Mouse (Mus musculus): ENCODE data around the gene Mapkapk2.

Gene Mapkapk2

GRCm38 (mm10) chr1:131020425-131021310 lies 77.0 kb downstream of the Mapkapk2 start:
- no peak for DNase-seq (ENCODE audit: low spot score)

GRCm38 (mm10) chr1:131019492-131020098 lies 78.0 kb downstream of the Mapkapk2 start, which contains the start of gene Il10:
TSS of gene Il10 (plus strand) at chr1:131019845.
- no peak for DNase-seq (ENCODE audit: low spot score)

GRCm38 (mm10) chr1:131015879-131016278 lies 81.7 kb downstream of the Mapkapk2 start:
- no peak for DNase-seq (ENCODE audit: low spot score)

GRCm38 (mm10) chr1:131015281-131015680 lies 82.3 kb downstream of the Mapkapk2 start:
- no peak for DNase-seq (ENCODE audit: low spot score)

DNA sequence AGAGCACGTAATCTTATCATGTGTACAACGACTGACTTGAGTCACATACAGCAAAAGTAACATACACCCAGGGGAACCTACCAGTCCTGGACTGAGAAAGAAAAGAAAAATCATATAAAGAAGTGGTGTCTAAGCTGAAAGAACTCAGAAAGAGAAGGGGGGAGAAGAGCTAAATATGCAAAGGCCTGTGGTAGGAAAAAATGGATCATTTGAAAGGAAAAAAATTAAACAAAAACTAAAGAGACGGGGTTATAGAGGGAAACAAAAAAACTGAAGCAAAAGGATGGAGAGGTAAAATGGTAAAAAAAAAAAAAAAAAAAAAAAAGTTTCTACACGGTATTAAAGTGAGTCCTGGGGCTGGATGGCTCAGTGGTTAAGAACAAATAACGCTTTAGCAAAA lies 83.7 kb downstream of the Mapkapk2 start:
- no peak for DNase-seq (ENCODE audit: low spot score)

DNA sequence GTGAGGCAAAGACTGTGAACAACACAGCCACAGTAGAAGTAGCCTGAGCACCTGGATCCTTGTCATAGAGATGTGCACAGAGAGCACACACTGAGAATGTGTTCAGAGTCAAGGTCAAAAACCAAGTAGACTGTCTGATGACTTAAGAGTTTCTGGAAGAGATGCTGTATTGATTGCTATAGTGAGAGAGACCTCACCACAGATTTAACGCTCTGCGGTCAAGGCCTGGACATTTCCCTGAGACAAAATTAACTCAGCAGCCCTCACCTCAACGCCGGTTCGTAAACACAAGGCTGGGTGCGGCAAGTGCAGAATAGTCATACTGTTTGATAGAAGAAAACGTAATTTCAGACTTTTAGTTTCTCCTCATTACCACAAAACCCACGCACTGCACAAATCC lies 85.1 kb downstream of the Mapkapk2 start:
- no peak for DNase-seq (ENCODE audit: low spot score)

GRCm38 (mm10) chr1:131010201-131011153 lies 87.1 kb downstream of the Mapkapk2 start:
- DNase-seq (ENCODE audit: low spot score), result no peak

GRCm38 (mm10) chr1:131006069-131006468 lies 91.6 kb downstream of the Mapkapk2 start:
- DNase-seq (ENCODE audit: low spot score), result no peak

All from ovary, adult 18-20 months (tissue).